Mouse (Mus musculus): ENCODE measurements around the gene Tcl1b1. TPM values are rescaled to one million over a fixed set of nuclear protein-coding genes. Genes with fewer than 3 reads are reported as not detected.
"Not testable (repeated sequence)": the region's sequence is repeated elsewhere in the genome, so short reads cannot be mapped to it uniquely, and the experiment has no call there.

Gene Tcl1b1
- polyA plus RNA-seq, 1 experiment from 2014 or later: not detected

DNA sequence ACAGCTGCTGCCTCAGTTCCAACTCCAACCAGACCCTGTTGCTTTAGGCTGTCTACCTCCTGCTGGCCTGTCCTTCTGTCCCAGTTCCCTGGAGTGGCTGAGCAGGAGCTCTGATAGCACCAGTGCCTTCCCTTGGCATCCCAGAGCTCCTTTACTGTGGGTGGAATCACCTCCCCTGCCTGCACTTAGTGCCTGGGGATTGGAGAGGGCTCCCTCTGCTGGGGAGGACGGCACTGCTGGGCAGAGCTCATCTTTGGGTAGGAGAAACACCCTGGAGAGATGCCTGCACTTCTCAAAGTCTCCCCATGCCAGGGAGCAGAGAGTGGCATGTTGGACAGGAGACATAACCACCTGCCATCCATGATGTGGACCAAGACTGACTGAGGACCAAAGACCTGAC lies 14.6 kb upstream of the Tcl1b1 start:
- H3K27ac ChIP-seq; H3K27me3 ChIP-seq; H3K36me3 ChIP-seq; H3K4me1 ChIP-seq; H3K4me3 ChIP-seq; H3K4me2 ChIP-seq; H3K9me3 ChIP-seq; ATAC-seq (ENCODE audit: insufficient number of reproducible peaks, insufficient read depth, low FRiP score, low TSS enrichment, low read depth); H3K9ac ChIP-seq: not testable (repeated sequence)
- 20% methylated on average over 1 of the region's 1 CpGs for WGBS

DNA sequence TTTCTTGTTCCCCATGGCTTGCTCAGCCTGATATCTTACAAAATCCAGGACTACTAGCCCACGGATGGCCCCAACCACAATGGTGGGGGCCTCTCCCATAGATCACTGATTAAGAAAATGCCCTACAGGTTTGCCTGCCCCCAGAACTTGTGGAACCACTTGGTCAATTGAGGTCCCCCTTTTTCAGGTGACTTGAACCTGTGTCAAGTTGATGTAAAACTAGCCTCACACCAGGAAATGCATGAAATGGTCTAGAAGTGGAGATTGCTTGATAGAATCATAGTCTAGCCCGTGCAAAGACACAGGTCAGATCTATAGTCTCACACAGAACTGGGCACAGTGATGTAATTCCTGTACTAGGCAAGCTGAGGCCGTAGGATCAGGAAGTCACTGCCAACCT lies 13.8 kb upstream of the Tcl1b1 start, which contains the start of gene Tcl1b2:
TSS of gene Tcl1b2 (plus strand) at position 301 of the 400 bp plus-strand sequence.
- H3K27me3 ChIP-seq: no peaks in the 10 kb centered on the region
- whole genome bisulfite sequencing: 77% methylated on average over 3 of the region's 3 CpGs
- no peak for ATAC-seq (ENCODE audit: insufficient number of reproducible peaks, insufficient read depth, low FRiP score, low TSS enrichment, low read depth)

DNA sequence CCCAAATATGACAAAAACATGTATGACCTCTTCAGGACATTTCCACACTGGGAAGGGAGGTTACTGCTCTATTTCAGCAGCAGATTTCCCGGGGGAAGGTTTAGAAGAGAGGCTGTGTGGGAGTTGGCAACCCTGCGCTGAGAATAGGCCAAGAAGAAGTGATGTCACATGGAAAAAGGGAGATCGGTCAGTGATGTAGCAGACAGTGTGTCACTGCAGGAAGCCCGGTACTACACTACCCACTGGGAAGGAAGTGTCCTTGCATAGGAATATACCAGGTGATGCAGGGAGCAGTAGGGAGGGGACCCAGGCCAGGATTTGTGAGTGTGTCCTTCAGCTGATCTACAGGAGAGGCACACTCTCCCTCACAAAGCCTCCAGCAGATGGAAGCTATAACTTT lies 4.2 kb upstream of the Tcl1b1 start:
- H3K4me1 ChIP-seq; H3K36me3 ChIP-seq; H3K4me3 ChIP-seq; H3K9me3 ChIP-seq; H3K27me3 ChIP-seq; H3K9ac ChIP-seq; ATAC-seq (ENCODE audit: insufficient number of reproducible peaks, insufficient read depth, low FRiP score, low TSS enrichment, low read depth); H3K27ac ChIP-seq; H3K4me2 ChIP-seq: not testable (repeated sequence)
- WGBS: 62% methylated on average over 4 of the region's 4 CpGs

More for the DNA sequence above, 13.8 kb upstream of the Tcl1b1 start, which contains the start of gene Tcl1b2:
- Histone ChIP-seq H3K4me1 (no peaks in the 10 kb centered on the region), H3K27ac (no peak within 1 kb of the TSS), H3K9me3 (no peaks in the 10 kb centered on the region), H3K4me2 (no peak within 1 kb of the TSS), H3K4me3 (no peak within 1 kb of the TSS), H3K36me3 (no peaks in the 10 kb centered on the region), H3K9ac (no peak within 1 kb of the TSS)

DNA sequence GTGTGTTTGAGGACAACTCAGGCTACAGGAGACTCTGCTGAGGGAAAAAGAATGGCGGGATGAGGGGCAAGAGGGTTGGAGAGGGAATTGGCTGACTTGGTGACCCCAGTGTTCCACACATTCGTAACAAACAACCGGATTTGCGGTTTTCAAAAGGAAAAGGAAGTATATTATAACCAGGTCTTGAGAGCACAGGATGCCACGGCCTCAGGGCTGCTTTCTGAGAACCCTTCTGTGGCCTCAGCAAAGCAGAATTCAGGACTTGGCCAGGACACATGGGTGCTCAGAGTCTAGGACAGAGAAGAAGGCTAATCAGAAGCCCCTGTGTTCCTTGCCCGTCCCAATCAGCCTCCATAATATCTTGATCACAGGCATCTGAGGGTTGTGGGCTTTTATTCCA lies 648 bp upstream of the Tcl1b1 start:
- 62% methylated on average over 6 of the region's 6 CpGs for WGBS
- Histone ChIP-seq H3K27ac (no peak overlapping the region), H3K4me1 (no peaks in the 10 kb centered on the region), H3K9ac (no peak overlapping the region), H3K36me3 (no peaks in the 10 kb centered on the region), H3K9me3 (no peaks in the 10 kb centered on the region), H3K4me2 (no peak overlapping the region), H3K27me3 (no peaks in the 10 kb centered on the region), H3K4me3 (no peak overlapping the region)
- no peak for ATAC-seq (ENCODE audit: insufficient number of reproducible peaks, insufficient read depth, low FRiP score, low TSS enrichment, low read depth)

DNA sequence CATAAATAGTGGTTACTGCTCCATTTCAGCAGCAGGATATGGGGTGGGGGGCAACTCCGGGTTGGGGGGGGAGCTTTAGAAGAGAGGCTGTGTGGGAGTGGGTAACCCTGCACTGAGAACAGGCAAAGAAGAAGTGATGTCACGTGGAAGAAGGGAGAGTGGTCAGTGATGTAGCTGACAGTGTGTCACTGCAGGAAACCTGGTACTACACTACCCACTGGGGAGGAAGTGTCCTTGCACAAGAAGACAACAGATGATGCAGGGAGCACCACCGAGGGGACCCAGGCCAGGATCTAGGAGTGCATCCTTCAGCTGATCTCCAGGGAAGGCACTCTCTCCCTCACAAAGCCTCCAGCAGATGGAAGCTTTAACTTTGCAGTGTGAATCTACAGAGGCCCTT lies 7.2 kb downstream of the Tcl1b1 start:
- H3K4me3 ChIP-seq: no peak overlapping the region
- WGBS: 61% methylated on average over 3 of the region's 3 CpGs
- H3K36me3 ChIP-seq: no peaks in the 10 kb centered on the region
- H3K27me3 ChIP-seq: no peaks in the 10 kb centered on the region
- no peak overlapping the region for H3K9ac ChIP-seq
- no peaks in the 10 kb centered on the region for H3K4me1 ChIP-seq
- no peaks in the 10 kb centered on the region for H3K9me3 ChIP-seq
- ATAC-seq (ENCODE audit: insufficient number of reproducible peaks, insufficient read depth, low FRiP score, low TSS enrichment, low read depth): no peak
- H3K27ac ChIP-seq: no peak overlapping the region
- H3K4me2 ChIP-seq: no peak overlapping the region

DNA sequence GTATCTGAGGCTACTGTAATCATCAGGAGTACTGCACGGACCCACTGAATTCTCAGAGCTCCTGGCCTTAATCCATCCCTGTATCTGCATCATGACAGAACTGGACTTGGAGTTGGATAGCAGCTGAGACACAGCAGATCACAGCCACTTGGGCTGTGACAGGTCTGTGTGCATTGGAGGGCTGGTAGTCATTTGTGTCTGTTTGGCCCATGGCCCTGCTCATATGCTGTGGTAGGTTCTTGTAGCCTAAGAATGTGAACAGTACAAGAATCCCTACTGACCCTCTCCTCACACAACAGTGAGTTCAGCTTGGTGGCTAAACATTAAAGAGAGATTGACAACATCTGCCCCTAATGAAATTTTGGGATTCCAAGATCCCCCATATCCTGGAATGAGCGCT lies 13.9 kb downstream of the Tcl1b1 start:
- H3K4me3 ChIP-seq: no peak overlapping the region
- no peak overlapping the region for H3K27ac ChIP-seq
- H3K4me1 ChIP-seq: no peaks in the 10 kb centered on the region
- no peak for ATAC-seq (ENCODE audit: insufficient number of reproducible peaks, insufficient read depth, low FRiP score, low TSS enrichment, low read depth)
- H3K36me3 ChIP-seq: no peaks in the 10 kb centered on the region
- WGBS: 87% methylated on average over 2 of the region's 2 CpGs
- H3K27me3 ChIP-seq: no peaks in the 10 kb centered on the region
- H3K4me2 ChIP-seq: no peak overlapping the region
- H3K9ac ChIP-seq: no peak overlapping the region
- H3K9me3 ChIP-seq: no peaks in the 10 kb centered on the region

DNA sequence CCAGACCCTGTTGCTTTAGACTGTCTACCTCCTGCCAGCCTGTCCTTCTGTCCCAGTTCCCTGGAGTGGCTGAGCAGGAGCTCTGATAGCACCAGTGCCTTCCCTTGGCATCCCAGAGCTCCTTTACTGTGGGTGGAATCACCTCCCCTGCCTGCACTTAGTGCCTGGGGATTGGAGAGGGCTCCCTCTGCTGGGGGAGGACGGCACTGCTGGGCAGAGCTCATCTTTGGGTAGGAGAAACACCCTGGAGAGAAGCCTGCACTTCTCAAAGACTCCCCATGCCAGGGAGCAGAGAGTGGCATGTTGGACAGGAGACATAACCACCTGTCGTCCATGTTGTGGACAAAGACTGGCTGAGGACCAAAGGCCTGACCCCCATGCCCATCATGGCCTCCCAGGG lies 14.8 kb downstream of the Tcl1b1 start:
- not testable (repeated sequence) for H3K27me3 ChIP-seq; H3K9ac ChIP-seq; ATAC-seq (ENCODE audit: insufficient number of reproducible peaks, insufficient read depth, low FRiP score, low TSS enrichment, low read depth); H3K9me3 ChIP-seq; H3K4me3 ChIP-seq; H3K27ac ChIP-seq; H3K4me1 ChIP-seq; H3K4me2 ChIP-seq; H3K36me3 ChIP-seq
- 27% methylated on average over 2 of the region's 2 CpGs for WGBS

DNA sequence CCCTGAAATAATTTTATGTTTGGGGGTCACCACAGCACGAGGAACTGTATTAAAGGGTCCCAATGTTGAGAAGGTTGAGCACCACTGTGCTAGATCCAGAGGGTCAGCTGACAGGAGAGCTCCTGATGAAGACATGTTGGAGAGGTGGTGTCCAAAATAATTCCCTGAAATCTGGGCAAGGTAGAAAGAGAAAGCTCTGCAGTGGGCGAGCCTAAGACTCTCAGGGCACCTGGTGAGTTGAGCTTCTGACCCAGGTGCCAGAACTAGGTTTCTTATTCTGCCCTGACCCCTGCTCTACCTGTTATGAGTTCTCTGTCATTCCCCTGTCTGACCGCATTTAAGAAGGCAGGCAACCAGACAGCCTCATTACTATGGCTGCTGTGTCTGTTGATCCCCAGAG lies 16.6 kb downstream of the Tcl1b1 start, which contains the start of gene Tcl1b5:
TSS of gene Tcl1b5 (plus strand) at position 301 of the 400 bp plus-strand sequence.
- not testable (repeated sequence) for H3K4me1 ChIP-seq; H3K4me2 ChIP-seq; ATAC-seq (ENCODE audit: insufficient number of reproducible peaks, insufficient read depth, low FRiP score, low TSS enrichment, low read depth); H3K9me3 ChIP-seq; H3K9ac ChIP-seq; H3K27ac ChIP-seq; H3K36me3 ChIP-seq; H3K4me3 ChIP-seq; H3K27me3 ChIP-seq
- WGBS: 61% methylated on average over 3 of the region's 3 CpGs

DNA sequence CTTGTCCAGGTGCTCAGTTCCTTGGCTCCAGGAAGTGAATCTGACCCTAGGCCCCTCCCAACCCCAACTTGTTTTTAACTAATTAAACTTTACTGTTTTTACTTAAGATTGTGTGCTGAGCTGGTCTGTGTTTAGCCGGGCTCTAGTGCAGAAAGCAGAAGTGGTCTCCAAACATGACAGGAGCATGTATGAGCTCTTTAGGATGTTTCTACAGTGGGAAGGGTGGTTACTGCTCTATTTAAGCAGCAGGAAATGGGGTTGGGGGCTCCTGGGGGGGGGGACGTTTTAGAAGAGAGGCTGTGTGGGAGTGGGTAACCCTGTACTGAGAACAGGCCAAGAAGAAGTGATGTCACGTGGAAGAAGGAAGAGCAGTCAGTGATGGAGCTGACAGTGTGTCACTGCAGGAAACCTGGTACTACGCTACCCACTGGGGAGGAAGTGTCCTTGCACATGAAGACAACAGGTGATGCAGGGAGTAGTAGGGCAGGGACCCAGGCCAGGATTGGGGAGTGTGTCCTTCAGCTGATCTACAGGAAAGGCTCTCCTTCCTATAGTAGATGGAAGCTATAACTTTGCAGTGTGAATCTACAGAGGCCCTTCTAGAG lies 21.7 kb downstream of the Tcl1b1 start:
- H3K9me3 ChIP-seq; H3K9ac ChIP-seq; H3K36me3 ChIP-seq; H3K27ac ChIP-seq; ATAC-seq (ENCODE audit: insufficient number of reproducible peaks, insufficient read depth, low FRiP score, low TSS enrichment, low read depth); H3K4me3 ChIP-seq; H3K27me3 ChIP-seq; H3K4me2 ChIP-seq; H3K4me1 ChIP-seq: not testable (repeated sequence)
- WGBS: 70% methylated on average over 4 of the region's 4 CpGs

DNA sequence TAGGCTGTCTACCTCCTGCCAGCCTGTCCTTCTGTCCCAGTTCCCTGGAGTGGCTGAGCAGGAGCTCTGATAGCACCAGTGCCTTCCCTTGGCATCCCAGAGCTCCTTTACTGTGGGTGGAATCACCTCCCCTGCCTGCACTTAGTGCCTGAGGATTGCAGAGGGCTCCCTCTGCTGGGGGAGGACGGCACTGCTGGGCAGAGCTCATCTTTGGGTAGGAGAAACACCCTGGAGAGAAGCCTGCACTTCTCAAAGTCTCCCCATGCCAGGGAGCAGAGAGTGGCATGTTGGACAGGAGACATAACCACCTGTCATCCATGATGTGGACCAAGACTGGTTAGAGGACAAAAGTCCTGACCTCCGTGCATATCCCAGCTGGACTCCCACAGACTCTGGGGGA lies 29.5 kb downstream of the Tcl1b1 start:
- WGBS: 54% methylated on average over 2 of the region's 2 CpGs
- H3K36me3 ChIP-seq; H3K4me3 ChIP-seq; H3K9ac ChIP-seq; H3K9me3 ChIP-seq; H3K4me1 ChIP-seq; ATAC-seq (ENCODE audit: insufficient number of reproducible peaks, insufficient read depth, low FRiP score, low TSS enrichment, low read depth); H3K27ac ChIP-seq; H3K27me3 ChIP-seq; H3K4me2 ChIP-seq: not testable (repeated sequence)

DNA sequence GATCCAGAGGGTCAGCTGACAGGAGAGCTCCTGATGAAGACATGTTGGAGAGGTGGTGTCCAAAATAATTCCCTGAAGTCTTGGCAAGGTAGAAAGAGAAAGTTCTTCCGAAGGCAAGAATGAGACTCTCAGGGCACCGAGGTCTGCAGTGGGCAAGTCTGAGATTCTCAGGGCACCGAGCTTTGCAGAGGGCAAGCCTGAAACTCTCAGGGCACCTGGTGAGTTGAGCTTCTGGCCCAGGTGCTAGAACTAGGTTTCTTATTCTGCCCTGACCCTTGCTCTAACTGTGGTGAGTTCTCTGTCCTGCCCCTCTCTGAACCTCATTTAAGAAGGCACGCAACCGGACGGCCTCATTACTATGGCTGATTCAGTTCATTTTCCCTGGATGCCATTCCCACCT lies 31.3 kb downstream of the Tcl1b1 start, which contains the start of gene Tcl1b3:
TSS of gene Tcl1b3 (plus strand) at position 301 of the 400 bp plus-strand sequence.
- not testable (repeated sequence) for H3K4me1 ChIP-seq; ATAC-seq (ENCODE audit: insufficient number of reproducible peaks, insufficient read depth, low FRiP score, low TSS enrichment, low read depth); H3K4me3 ChIP-seq; H3K4me2 ChIP-seq; H3K9ac ChIP-seq; H3K27me3 ChIP-seq; H3K9me3 ChIP-seq; H3K36me3 ChIP-seq; H3K27ac ChIP-seq
- 94% methylated on average over 6 of the region's 6 CpGs for WGBS

DNA sequence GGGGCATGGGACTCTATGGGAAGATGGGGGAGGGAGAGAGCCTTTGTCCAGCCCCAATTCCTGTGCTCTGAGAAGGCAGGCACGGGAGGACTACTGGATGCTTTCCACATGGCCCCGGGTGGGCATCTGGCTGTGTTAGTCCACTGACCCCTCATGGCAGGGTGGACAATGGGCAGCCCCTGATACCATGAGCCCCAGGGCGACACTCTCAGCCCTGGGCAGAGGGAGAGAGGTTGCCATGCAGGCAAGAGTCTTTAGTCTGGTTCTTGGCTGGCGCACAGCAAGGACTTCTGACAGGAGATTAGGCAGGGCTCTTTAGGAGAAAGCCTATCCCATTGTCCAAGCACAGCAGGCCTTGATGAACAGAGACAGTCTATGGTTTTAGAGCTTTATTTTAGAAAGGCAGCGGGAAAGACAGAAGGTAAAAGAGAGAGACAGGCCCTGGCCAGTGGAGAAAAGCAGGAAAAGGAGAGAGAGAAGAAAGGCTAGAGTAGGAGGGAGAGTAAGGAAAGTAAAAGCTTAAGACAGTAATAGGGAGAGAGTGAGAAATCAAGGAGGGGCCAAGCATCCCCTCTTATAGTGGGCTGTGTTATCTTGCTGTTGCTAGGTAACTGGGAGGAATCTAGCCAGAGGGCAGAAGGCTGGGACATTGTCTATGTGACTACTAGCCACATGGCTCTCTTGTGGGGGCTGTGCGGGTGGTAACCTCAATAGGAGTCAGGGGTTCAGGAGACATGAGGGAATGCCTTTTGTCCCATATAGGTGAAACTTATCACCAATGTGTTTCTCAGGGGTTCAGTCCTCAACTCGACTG lies 40.4 kb downstream of the Tcl1b1 start:
- H3K4me3 ChIP-seq; H3K4me2 ChIP-seq; H3K36me3 ChIP-seq; H3K9ac ChIP-seq; H3K9me3 ChIP-seq; H3K4me1 ChIP-seq; ATAC-seq (ENCODE audit: insufficient number of reproducible peaks, insufficient read depth, low FRiP score, low TSS enrichment, low read depth); H3K27ac ChIP-seq; H3K27me3 ChIP-seq: not testable (repeated sequence)
- WGBS: 39% methylated on average over 7 of the region's 7 CpGs

All from embryonic facial prominence, embryonic 13.5 days (tissue).